Mouse (Mus musculus) layer of hippocampus, adult 9-10 months (tissue): ENCODE results near the gene Tmprss3.

ENCODE experiments used
- DNase-seq: peaks from one replicate; pipeline ENCODE4 v3.0.0; 2022; ENCODE audit warnings: low spot score

Gene Tmprss3

GRCm38 (mm10) chr17:31136821-31137220, 62.0 kb downstream of the Tmprss3 start:
- DNase-seq = no peak

GRCm38 (mm10) chr17:31136291-31136690, 62.5 kb downstream of the Tmprss3 start:
- no peak for DNase-seq

- no peak for DNase-seq
Observed at GRCm38 (mm10) chr17:31134913-31135312, 63.9 kb downstream of the Tmprss3 start.

GRCm38 (mm10) chr17:31133776-31134175, 65.0 kb downstream of the Tmprss3 start:
- DNase-seq = no peak

DNA sequence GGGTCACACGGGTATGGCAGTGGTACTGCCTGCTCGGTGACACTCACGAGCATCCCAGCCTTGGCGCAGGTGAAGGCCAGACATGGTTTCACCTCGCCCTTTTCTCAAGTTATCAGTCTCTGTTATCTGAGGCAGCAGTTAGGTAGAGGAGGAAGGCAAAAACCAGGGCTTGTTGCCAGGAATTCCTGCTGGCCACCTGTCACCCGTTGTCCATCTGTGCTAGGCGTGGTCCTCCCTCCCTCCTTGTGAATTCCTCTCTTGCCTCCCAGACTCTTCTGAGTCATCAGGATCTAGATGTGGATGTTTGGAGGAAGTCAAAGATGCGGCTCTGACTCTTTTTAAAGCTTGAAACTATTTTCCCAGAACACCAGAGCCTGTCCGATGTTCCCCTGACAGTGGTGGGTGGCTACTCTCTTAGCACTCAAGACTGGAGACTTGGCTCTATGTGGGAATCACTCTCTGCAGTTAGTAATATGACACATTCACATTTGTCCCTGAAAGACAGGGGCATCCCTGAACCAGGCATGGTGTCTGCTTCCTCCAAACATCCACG, 67.4 kb downstream of the Tmprss3 start:
- no peak for DNase-seq

DNA sequence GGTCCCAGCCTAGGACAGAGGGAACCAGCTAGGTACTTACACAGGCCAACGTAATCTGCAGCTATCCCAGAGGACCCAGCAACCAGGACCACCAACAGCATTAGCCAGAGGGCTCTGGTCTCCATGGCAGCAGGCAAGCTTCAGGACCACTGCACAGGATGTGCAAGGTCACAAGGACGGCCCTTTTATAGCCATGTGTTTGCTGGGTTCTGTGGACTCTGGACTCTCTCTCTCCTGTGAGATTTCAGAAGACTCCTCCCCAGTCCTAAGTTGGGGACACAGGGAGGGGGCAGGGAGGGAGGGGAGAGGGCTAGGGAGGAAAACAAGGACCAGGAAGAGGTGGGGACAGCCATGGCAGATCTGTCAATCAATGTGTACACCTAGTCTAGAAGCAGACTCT, 69.3 kb downstream of the Tmprss3 start, which contains the start of gene Tff3:
TSS of gene Tff3 (minus strand) at position 195 of the 400 bp plus-strand sequence.
- DNase-seq = no peak
